Mouse (Mus musculus): Measurements from ENCODE around the gene Yipf4.
"Not testable (repeated sequence)": the region's sequence is repeated elsewhere in the genome, so short reads cannot be mapped to it uniquely, and the experiment has no call there.

- not testable (repeated sequence) for TF ChIP-seq CTCF (IDR thresholded peaks at IDR 0.05; ENCODE audit: low read depth); EP300 (optimal IDR thresholded peaks at IDR 0.05)
Observed at GRCm38 (mm10) chr17:74470133-74470532, 19.2 kb upstream of the Yipf4 start.
